Mouse (Mus musculus) olfactory bulb, adult 2 months (tissue): ENCODE measurements around the gene Mrps5.

Experiments
- CTCF ChIP-seq: fragments of 200-500 bp; IDR thresholded peaks from 2 replicates; pipeline ENCODE4 v1.5.1; 2012; ENCODE audit warnings: low read depth, mild to moderate bottlenecking, low read length, moderate library complexity; ENCODE audit not compliant: insufficient read depth
- POLR2A ChIP-seq: fragments of 200-500 bp; IDR thresholded peaks from 2 replicates; pipeline ENCODE4 v1.6.1; 2012; ENCODE audit warnings: mild to moderate bottlenecking, low read depth, low read length, moderate library complexity; ENCODE audit not compliant: insufficient read depth

GRCm38 (mm10) chr2:127651601-127652000 is 64.6 kb downstream of the Mrps5 start:
- no peak for TF ChIP-seq POLR2A
- TF ChIP-seq CTCF: no peak
